Mouse (Mus musculus) E14TG2a.4 (cell line): Measurements from ENCODE around the gene Otop3.

ENCODE experiments used
- CTCF ChIP-seq: conservative IDR thresholded peaks from 2 replicates; pipeline ENCODE4 v1.5.1; 2014; ENCODE audit warnings: low read length
- NANOG ChIP-seq: IDR thresholded peaks from 2 replicates; pipeline ENCODE4 v1.6.1; 2014; ENCODE audit warnings: borderline replicate concordance, low read length, mixed read lengths

DNA sequence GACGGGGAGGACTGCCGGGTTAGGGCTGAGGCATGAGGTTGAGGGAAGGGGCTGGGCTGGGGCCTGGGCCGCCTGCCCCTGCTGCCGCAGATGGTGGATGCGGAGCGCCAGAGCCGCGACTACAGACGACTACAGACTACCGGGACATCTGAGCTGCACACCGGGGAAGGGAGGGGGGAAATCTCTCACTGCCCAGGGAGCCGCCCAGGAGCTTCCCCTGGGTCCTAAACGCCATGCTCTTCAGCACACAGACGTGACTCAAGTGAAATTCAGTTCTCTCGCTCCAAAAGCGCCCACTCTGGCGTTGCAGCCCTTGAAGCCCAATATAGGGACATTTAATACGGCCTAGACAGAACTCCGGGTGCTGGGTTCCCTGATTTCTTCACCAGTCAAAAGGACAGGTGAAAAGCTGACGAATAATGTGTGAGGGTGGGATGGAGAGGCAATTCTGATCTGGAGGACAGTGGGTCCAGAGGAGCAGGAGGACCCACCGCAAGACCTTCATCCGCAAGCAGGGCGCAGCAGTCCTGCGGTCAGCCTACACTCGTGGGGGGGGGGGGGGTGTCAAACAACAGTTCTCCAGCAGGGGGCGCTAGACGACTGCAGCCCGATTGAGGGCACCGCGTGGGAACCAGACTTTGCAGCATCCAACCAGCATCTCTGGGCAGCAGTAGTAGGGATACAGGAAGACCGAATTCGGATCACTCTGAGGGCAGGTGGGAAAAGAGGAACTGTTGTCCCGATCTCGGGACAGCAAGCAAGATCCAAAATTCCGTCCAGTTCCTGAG, 12.4 kb upstream of the Otop3 start, which contains the start of gene Ush1g:
- TF ChIP-seq NANOG (no peak), CTCF (peak; percentile 81)
